8 mouse cellular contexts compared by ENCODE assay signal in the genomic region with DNA sequence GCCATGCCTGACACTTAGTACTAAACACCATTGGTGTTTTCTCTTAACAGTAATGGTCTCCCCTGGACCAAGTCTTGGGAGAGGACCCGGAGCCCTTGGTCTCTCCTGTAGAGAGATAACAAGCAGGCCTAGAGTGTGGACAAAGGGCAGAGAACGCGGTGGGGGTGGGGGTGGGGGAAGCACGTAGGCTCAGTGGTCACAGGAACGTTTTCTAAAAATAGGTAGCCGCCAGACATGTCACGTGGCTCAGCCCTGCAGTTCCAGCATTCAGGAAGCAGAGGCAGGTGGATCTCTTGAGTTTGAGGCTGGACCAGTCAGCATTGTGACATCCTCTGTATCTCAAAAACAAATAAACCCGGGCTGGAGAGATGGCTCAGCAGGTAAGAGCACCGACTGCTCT. TPM values are rescaled to one million over a fixed set of nuclear protein-coding genes. Genes with fewer than 3 reads are reported as not detected.
DNase-seq lines count a peak whose midpoint lies in the region; ATAC-seq and TF ChIP-seq lines count a peak whose summit lies in the region.

No protein-coding gene starts in this region.

- peak overlapping the region; percentile 60 for H3K4me3 ChIP-seq in cerebellum, adult 2 months (replicated peaks; ENCODE audit: insufficient read depth, low read depth, low read length)
- peak overlapping the region; percentile 98 for H3K4me3 ChIP-seq in testis, adult 2 months (ENCODE audit: control insufficient read depth, low read depth, low read length)
- H3K4me3 ChIP-seq in limb, embryonic 15.5 days: peak overlapping the region; percentile 79
- peak overlapping the region; percentile 92 for H3K4me3 ChIP-seq in stomach, embryonic 15.5 days (replicated peaks)

- no peaks in the 10 kb centered on the region for H3K9me3 ChIP-seq in limb, embryonic 15.5 days
- no peaks in the 10 kb centered on the region for H3K9me3 ChIP-seq in stomach, embryonic 15.5 days

- H3K4me1 ChIP-seq in cerebellum, adult 2 months (ENCODE audit: control insufficient read depth, insufficient read depth, low read length): peaks cover 3% of the 10 kb centered on the region
- peaks cover 12% of the 10 kb centered on the region for H3K4me1 ChIP-seq in testis, adult 2 months (ENCODE audit: control insufficient read depth, insufficient read depth, low read length)
- H3K4me1 ChIP-seq in limb, embryonic 15.5 days: peaks cover 13% of the 10 kb centered on the region
- H3K4me1 ChIP-seq in stomach, embryonic 15.5 days: peaks cover 9% of the 10 kb centered on the region

- H3K36me3 ChIP-seq in testis, adult 2 months (ENCODE audit: control insufficient read depth, insufficient read depth, low read length): no peaks in the 10 kb centered on the region
- H3K36me3 ChIP-seq in limb, embryonic 15.5 days: no peaks in the 10 kb centered on the region
- no peaks in the 10 kb centered on the region for H3K36me3 ChIP-seq in stomach, embryonic 15.5 days

- H3K27ac ChIP-seq in cerebellum, adult 2 months (ENCODE audit: insufficient read depth, low read length): peak overlapping the region; percentile 86
- H3K27ac ChIP-seq in testis, adult 2 months (ENCODE audit: control insufficient read depth, insufficient read depth, low read depth, low read length): peak overlapping the region; percentile 95
- peak overlapping the region; percentile 99 for H3K27ac ChIP-seq in limb, embryonic 15.5 days
- H3K27ac ChIP-seq in stomach, embryonic 15.5 days: peak overlapping the region; percentile 98

- no peak for TF ChIP-seq CTCF in cerebellum, adult 2 months (IDR thresholded peaks at IDR 0.05; ENCODE audit: borderline replicate concordance, insufficient read depth, low read depth, low read length)
- no peak for TF ChIP-seq CTCF in testis, adult 2 months (IDR thresholded peaks at IDR 0.05; ENCODE audit: control insufficient read depth, insufficient read depth, insufficient replicate concordance, low read depth, low read length)

- ATAC-seq in limb, embryonic 15.5 days (ENCODE audit: insufficient number of reproducible peaks, low FRiP score, low TSS enrichment, low read depth): no peak
- no peak for ATAC-seq in stomach, embryonic 15.5 days (ENCODE audit: insufficient read depth, low FRiP score, low read depth)

- H3K4me2 ChIP-seq in limb, embryonic 15.5 days: peak overlapping the region; percentile 57
- peak overlapping the region; percentile 80 for H3K4me2 ChIP-seq in stomach, embryonic 15.5 days

- TF ChIP-seq POLR2A in cerebellum, adult 2 months (IDR thresholded peaks at IDR 0.05; ENCODE audit: borderline replicate concordance, insufficient read depth, low read length): no peak
- peak; percentile 36; the same call in 1 of the 2 replicates for TF ChIP-seq POLR2A in testis, adult 2 months (IDR thresholded peaks at IDR 0.05; ENCODE audit: control insufficient read depth, low read depth, low read length)

- no peaks in the 10 kb centered on the region for H3K27me3 ChIP-seq in cerebellum, adult 2 months (ENCODE audit: control insufficient read depth, insufficient read depth, low read length)
- H3K27me3 ChIP-seq in testis, adult 2 months (ENCODE audit: control insufficient read depth, insufficient read depth, low read length): no peaks in the 10 kb centered on the region
- no peaks in the 10 kb centered on the region for H3K27me3 ChIP-seq in limb, embryonic 15.5 days
- no peaks in the 10 kb centered on the region for H3K27me3 ChIP-seq in stomach, embryonic 15.5 days (replicated peaks)

- H3K9ac ChIP-seq in limb, embryonic 15.5 days: peak overlapping the region; percentile 68; the same call in 1 of the 2 replicates
- H3K9ac ChIP-seq in stomach, embryonic 15.5 days: peak overlapping the region; percentile 98; the same call in 1 of the 2 replicates

- WGBS in cerebellum, adult 2 months: 20% methylated on average over 9 of the region's 9 CpGs
- 49% methylated on average over 9 of the region's 9 CpGs for WGBS in limb, embryonic 15.5 days
- WGBS in stomach, embryonic 15.5 days: 41% methylated on average over 9 of the region's 9 CpGs

- DNase-seq in cerebellum, adult 2 months: peak in 1 of 2 experiments; percentile 33
- DNase-seq in cerebellum, adult 18-20 months: no peak
- DNase-seq in testis, postnatal 10 days (ENCODE audit: low spot score): no peak
- no peak for DNase-seq in layer of hippocampus, adult 9-10 months (ENCODE audit: low spot score)
- no peak for DNase-seq in urinary bladder, postnatal 4 days (ENCODE audit: low spot score in 2 of 2)

RNA-seq across cellular contexts. Expression of a gene that starts 1.2 kb away (rescaled TPM):
- polyA plus RNA-seq in cerebellum, adult 2 months (2012; rRNA removed): 271 and 274 TPM in 2 replicates
- polyA plus RNA-seq in testis, adult 2 months (2012; rRNA removed): 139 and 146 TPM in 2 replicates
- polyA plus RNA-seq in limb, embryonic 15.5 days (2015; fragmentation: Nextera tagmentation; extraction: Ambion mirVana): 283 and 286 TPM in 2 replicates
- 231 and 251 TPM in 2 replicates for polyA plus RNA-seq in stomach, embryonic 15.5 days (2015; fragmentation: Nextera tagmentation; extraction: Ambion mirVana)
